ENCODE assay signal across 18 mouse cellular contexts in the genomic region with DNA sequence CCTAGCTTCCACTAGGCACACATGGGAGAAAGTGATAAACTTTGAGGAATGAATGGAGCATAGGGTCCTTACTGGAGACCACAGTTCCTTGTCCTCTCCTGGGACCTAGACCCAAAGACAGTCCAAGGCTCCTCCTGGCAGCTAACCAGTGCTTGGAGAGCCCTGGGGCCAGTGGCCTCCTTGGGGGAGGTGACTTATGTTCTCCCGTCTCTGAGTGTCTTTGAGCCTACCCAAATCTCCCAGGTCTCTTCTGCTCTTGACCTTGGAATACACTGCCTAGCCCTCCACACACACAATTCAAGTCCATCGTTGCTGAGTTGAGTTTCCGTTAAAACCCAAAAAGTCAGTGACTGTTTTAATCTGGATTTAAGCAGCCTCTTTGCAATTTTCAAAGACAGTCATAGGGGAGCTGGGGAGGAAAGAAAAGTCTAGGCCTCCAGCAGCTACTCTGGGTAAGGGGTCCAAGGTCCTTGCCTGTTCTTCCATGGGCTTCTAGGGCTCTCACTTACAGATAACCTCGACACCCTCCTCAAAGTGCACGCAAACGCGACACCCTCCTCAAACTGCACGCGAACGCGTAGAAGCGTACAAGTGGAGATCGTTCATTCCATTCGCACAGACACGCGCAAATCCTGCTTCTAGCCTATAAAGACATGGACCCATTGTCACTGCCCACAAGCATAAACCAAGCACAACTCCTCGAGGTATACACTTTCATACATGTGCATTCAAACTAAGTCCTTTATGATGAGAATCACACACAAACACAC. TPM values are rescaled to one million over a fixed set of nuclear protein-coding genes. Genes with fewer than 3 reads are reported as not detected.
DNase-seq lines count a peak whose midpoint lies in the region; ATAC-seq and TF ChIP-seq lines count a peak whose summit lies in the region.
"Had no signal": no experiment of that assay in that cellular context is flagged by ENCODE, and none has a peak within 500 bp of the region (broad histone marks: within the 10 kb centered on the region; RNA-seq: fewer than 3 reads in every experiment).

No protein-coding gene starts in this region.

- no peak for TF ChIP-seq CTCF in midbrain, postnatal 0 days (IDR thresholded peaks at IDR 0.05)

- intact Hi-C loops in left cerebral cortex, postnatal 10 days (cut with DNase I) = loop anchor here (2.0 kb wide), 1 partner anchor 583 kb away; no protein-coding TSS in a partner anchor

- H3K4me1 ChIP-seq in limb, embryonic 13.5 days = peaks cover 17% of the 10 kb centered on the region; the same call in 1 of the 2 replicates
- no peaks in the 10 kb centered on the region for H3K4me1 ChIP-seq in midbrain, postnatal 0 days (ENCODE audit: insufficient read depth, low read length)

- 5% methylated on average over 17 of the region's 17 CpGs for WGBS in limb, embryonic 13.5 days
- WGBS in midbrain, postnatal 0 days = 8% methylated on average over 17 of the region's 17 CpGs

- H3K9me3 ChIP-seq in limb, embryonic 13.5 days = no peaks in the 10 kb centered on the region
- no peaks in the 10 kb centered on the region for H3K9me3 ChIP-seq in midbrain, postnatal 0 days (ENCODE audit: low read length)
- H3K9me3 ChIP-seq: heart, embryonic 15.5 days; intestine, embryonic 15.5 days had no signal

- 0 out of 2 replicates have a peak, but pooled peaks have one; percentile 19 for ATAC-seq in erythroid progenitor cell, adult 5-6 weeks (replicated peaks; ENCODE audit: low FRiP score, poor library complexity, severe bottlenecking)
- ATAC-seq in limb, embryonic 13.5 days (ENCODE audit: low FRiP score, low read depth) = no peak
- ATAC-seq in midbrain, postnatal 0 days (ENCODE audit: low FRiP score) = no peak
- ATAC-seq: intestine, embryonic 15.5 days had no signal

- H3K9ac ChIP-seq in limb, embryonic 13.5 days = no peak overlapping the region
- no peak overlapping the region for H3K9ac ChIP-seq in midbrain, postnatal 0 days (replicated peaks; ENCODE audit: low read length, poor library complexity, severe bottlenecking)
- H3K9ac ChIP-seq: heart, embryonic 15.5 days; intestine, embryonic 15.5 days had no signal

- no peak overlapping the region for H3K27ac ChIP-seq in limb, embryonic 13.5 days
- H3K27ac ChIP-seq in midbrain, postnatal 0 days (ENCODE audit: low read depth, low read length) = no peak overlapping the region
- H3K27ac ChIP-seq: heart, embryonic 15.5 days; intestine, embryonic 15.5 days had no signal

- peak overlapping the region; percentile 54 for H3K4me2 ChIP-seq in limb, embryonic 13.5 days (replicated peaks)
- peak overlapping the region; percentile 63 for H3K4me2 ChIP-seq in midbrain, postnatal 0 days (ENCODE audit: low read depth, low read length, poor library complexity, severe bottlenecking)

- DNase-seq in embryo, embryonic 10.5 days (ENCODE audit: low spot score) = peak; percentile 36
- no peak for DNase-seq in embryo, embryonic 9.5 days (ENCODE audit: extremely low spot score)
- no peak for DNase-seq in midbrain, postnatal 0 days (ENCODE audit: low spot score)
- DNase-seq in thymus, adult 18-20 months = no peak
- no peak for DNase-seq in left cerebral cortex, postnatal 10 days (ENCODE audit: extremely low spot score in 1 of 2, low spot score in 2 of 2)
- no peak for DNase-seq in right cerebral cortex, postnatal 4 days
- DNase-seq: adrenal gland, adult 2 months; layer of hippocampus, adult 9-11 months; lung, adult 2 months; thymus, postnatal 4 days had no signal

- H3K27me3 ChIP-seq in limb, embryonic 13.5 days = peaks cover 98% of the 10 kb centered on the region
- H3K27me3 ChIP-seq in midbrain, postnatal 0 days (ENCODE audit: insufficient read depth, low read length) = peaks cover 73% of the 10 kb centered on the region

- H3K36me3 ChIP-seq in limb, embryonic 13.5 days = no peaks in the 10 kb centered on the region
- H3K36me3 ChIP-seq in midbrain, postnatal 0 days (ENCODE audit: insufficient read depth, low read length) = no peaks in the 10 kb centered on the region
- H3K36me3 ChIP-seq: heart, embryonic 15.5 days; intestine, embryonic 15.5 days had no signal

- peak overlapping the region; percentile 33; the same call in 1 of the 2 replicates for H3K4me3 ChIP-seq in limb, embryonic 13.5 days
- peak overlapping the region; percentile 29 for H3K4me3 ChIP-seq in midbrain, postnatal 0 days (ENCODE audit: low read depth, low read length)

RNA-seq across cellular contexts. Expression of gene En1, which starts 6.6 kb away (rescaled TPM):
- not detected in 2 replicates for total RNA-seq in erythroid progenitor cell, adult 5-6 weeks (2015; ENCODE audit: low replicate concordance)
- total RNA-seq in erythroid progenitor cell, adult 5-6 weeks (2017; ENCODE audit: low replicate concordance) = not detected in 2 replicates
- polyA plus RNA-seq in limb, embryonic 13.5 days (2015; fragmentation: Nextera tagmentation; extraction: Ambion mirVana) = 2.1 and 2.6 TPM in 2 replicates
- total RNA-seq in midbrain, postnatal 0 days (2014; rRNA removed) = 32.8 and 40.8 TPM in 2 replicates
- polyA plus RNA-seq in midbrain, postnatal 0 days (2015; fragmentation: Nextera tagmentation; extraction: Ambion mirVana) = 9.2 and 10.1 TPM in 2 replicates
- not detected for total RNA-seq in left cerebral cortex, postnatal 10 days (2021)
- total RNA-seq: adrenal gland, adult 2 months; left cerebral cortex, postnatal 36 days had no signal
- polyA plus RNA-seq: gonadal fat pad, adult 2 months; heart, embryonic 15.5 days; intestine, embryonic 15.5 days; lung, adult 2 months; small intestine, adult 2 months; stomach, embryonic 14.5 days had no signal

Comparison
In these comparisons a context has a peak if more than half of its experiments do, and no peak if none do; other contexts are left out.
1. RNA of gene En1, which starts 6.6 kb away (total RNA-seq): 32.8 to 40.8 TPM in midbrain, postnatal 0 days; not detected in left cerebral cortex, postnatal 10 days and not detected in erythroid progenitor cell, adult 5-6 weeks; every median in the first group is over 10 times any median in the second.